Mouse (Mus musculus) CH12.LX (cell line): ENCODE measurements around the gene Cbx1. TPM values are rescaled to one million over a fixed set of nuclear protein-coding genes. Genes with fewer than 3 reads are reported as not detected.
A peak's percentile ranks its signal among the peaks of the same experiment; 100 is the strongest.

Experiments
- DNase-seq: peaks from one replicate; pipeline ENCODE4 v3.0.0-alpha.2; 2013; ENCODE audit errors: extremely low read depth
- H3K27ac ChIP-seq: 2 replicates; pipeline ENCODE4 v1.5.1; 2012; ENCODE audit warnings: low read depth, mild to moderate bottlenecking, control low read depth, moderate library complexity; ENCODE audit not compliant: insufficient read depth
- H3K27me3 ChIP-seq: replicated peaks from 2 replicates; pipeline ENCODE3; 2012; ENCODE audit warnings: inconsistent platforms
- H3K36me3 ChIP-seq, 2 experiments: replicated peaks in 1 of 2; 2 replicates each; pipeline versions ENCODE3 to v1.6.1; 2012; ENCODE audit warnings: inconsistent platforms in 1 of 2, low read length in 1 of 2, mild to moderate bottlenecking in 1 of 2, mixed read lengths in 1 of 2, moderate library complexity in 1 of 2; ENCODE audit not compliant: control insufficient read depth in 1 of 2, insufficient read depth in 1 of 2
- H3K4me1 ChIP-seq, 2 experiments: 2 replicates each; pipeline ENCODE4 v1.6.1; 2012; ENCODE audit warnings: inconsistent platforms in 1 of 2, moderate library complexity in 1 of 2; ENCODE audit not compliant: insufficient read depth in 2 of 2, control insufficient read depth in 1 of 2
- H3K4me2 ChIP-seq: 2 replicates; pipeline ENCODE4 v1.6.1; 2012; ENCODE audit warnings: low read depth, mild to moderate bottlenecking, control low read depth; ENCODE audit not compliant: poor library complexity, insufficient read depth, severe bottlenecking
- H3K4me3 ChIP-seq, 3 experiments: fragments of 150-350 bp in 1 of 3; sonication (generic) in 1 of 3; replicated peaks in 1 of 3; 2 replicates each; pipeline versions ENCODE3 to v1.5.1; 2011 to 2012; ENCODE audit warnings: low read depth in 2 of 3, low read length in 2 of 3, mild to moderate bottlenecking in 2 of 3, moderate library complexity in 2 of 3, control low read depth in 1 of 3, improper control_type of control experiment in 1 of 3, inconsistent platforms in 1 of 3, mixed read lengths in 1 of 3; ENCODE audit not compliant: poor library complexity in 1 of 3
- H3K79me2 ChIP-seq: replicated peaks from 2 replicates; pipeline ENCODE4 v1.6.1; 2012; ENCODE audit warnings: mild to moderate bottlenecking, moderate library complexity; ENCODE audit not compliant: control insufficient read depth, poor library complexity, insufficient read depth, severe bottlenecking; ENCODE audit errors: extremely low read depth
- H3K9ac ChIP-seq: 2 replicates; pipeline ENCODE4 v1.6.1; 2012; ENCODE audit warnings: low read depth, mild to moderate bottlenecking, control low read depth, moderate library complexity; ENCODE audit not compliant: insufficient read depth
- H3K9me3 ChIP-seq: replicated peaks from 2 replicates; pipeline ENCODE3; 2012; ENCODE audit warnings: low read length, inconsistent platforms, mixed read lengths
- CHD1 ChIP-seq: IDR thresholded peaks from 2 replicates; pipeline ENCODE4 v1.6.1; 2012; ENCODE audit warnings: low read depth, low read length, improper control_type of control experiment, inconsistent platforms
- CHD2 ChIP-seq: IDR thresholded peaks from 2 replicates; pipeline ENCODE4 v1.6.1; 2011; ENCODE audit warnings: low read length, improper control_type of control experiment
- ELF1 ChIP-seq: IDR thresholded peaks from 2 replicates; pipeline ENCODE4 v1.6.1; 2014; ENCODE audit warnings: low read depth, mild to moderate bottlenecking, inconsistent platforms, low read length, improper control_type of control experiment
- GABPA ChIP-seq: IDR thresholded peaks from 2 replicates; pipeline ENCODE4 v1.6.1; 2012; ENCODE audit warnings: low read depth, low read length, improper control_type of control experiment, inconsistent platforms; ENCODE audit not compliant: insufficient replicate concordance
- HCFC1 ChIP-seq: IDR thresholded peaks from 2 replicates; pipeline ENCODE4 v1.6.1; 2012; ENCODE audit warnings: low read depth, mild to moderate bottlenecking, inconsistent platforms, low read length, improper control_type of control experiment
- KAT2A ChIP-seq: IDR thresholded peaks from 2 replicates; pipeline ENCODE4 v1.6.1; 2012; ENCODE audit warnings: low read length, improper control_type of control experiment, inconsistent platforms; ENCODE audit not compliant: insufficient replicate concordance
- MAX ChIP-seq: IDR thresholded peaks from 2 replicates; pipeline ENCODE4 v1.6.1; 2011; ENCODE audit warnings: low read length, improper control_type of control experiment
- MXI1 ChIP-seq: IDR thresholded peaks from 2 replicates; pipeline ENCODE4 v1.6.1; 2011; ENCODE audit warnings: mild to moderate bottlenecking, low read depth, low read length, improper control_type of control experiment
- NRF1 ChIP-seq: IDR thresholded peaks from 2 replicates; pipeline ENCODE4 v1.6.1; 2014; ENCODE audit warnings: low read depth, mild to moderate bottlenecking, inconsistent platforms, low read length, improper control_type of control experiment, moderate library complexity
- POLR2AphosphoS2 ChIP-seq: IDR thresholded peaks from 2 replicates; pipeline ENCODE4 v1.6.1; 2011; ENCODE audit warnings: low read depth, low read length, improper control_type of control experiment
- TCF12 ChIP-seq: IDR thresholded peaks from 2 replicates; pipeline ENCODE4 v1.6.1; 2014; ENCODE audit warnings: low read depth, mild to moderate bottlenecking, inconsistent platforms, low read length, improper control_type of control experiment
- ZC3H11A ChIP-seq: IDR thresholded peaks from 2 replicates; pipeline ENCODE4 v1.6.1; 2012; ENCODE audit warnings: low read depth, mild to moderate bottlenecking, inconsistent platforms, low read length, improper control_type of control experiment
- ZKSCAN1 ChIP-seq: IDR thresholded peaks from 2 replicates; pipeline ENCODE4 v1.6.1; 2012; ENCODE audit warnings: low read depth, inconsistent platforms, low read length, improper control_type of control experiment, borderline replicate concordance
- ZNF384 ChIP-seq: IDR thresholded peaks from 2 replicates; pipeline ENCODE4 v1.6.1; 2012; ENCODE audit warnings: low read depth, low read length, improper control_type of control experiment, inconsistent platforms
- dilution Hi-C: fragments of 300-500 bp; cut with MboI; formaldehyde crosslinking; loops from 2 replicates; pipeline ENCODE4 v1.14.3; 2020; ENCODE audit warnings: low sequenced_read_pairs; ENCODE audit not compliant: extremely low pct_unique_long_range_greater_than_20kb, extremely low pct_ligation_motif_present
- in situ Hi-C: fragments of 300-500 bp; cut with MboI; formaldehyde crosslinking; loops from 3 replicates; pipeline ENCODE4 v1.14.3; 2019; ENCODE audit warnings: low sequenced_read_pairs, low pct_ligation_motif_present, low pct_unique_long_range_greater_than_20kb, mixed read lengths
- polyA plus RNA-seq: library from polyadenylated mRNA; unstranded; fragments of >175 nt; gene quantifications from 2 replicates; pipeline ENCODE4 v1.2.1, GENCODE M21; 2012; ENCODE audit warnings: low read depth; ENCODE audit not compliant: insufficient read length
- total RNA-seq, 2 experiments: library from RNA; depleted of rRNA; stranded (reverse); fragments of 300-350 nt in 1 of 2; fragments of >200 nt in 1 of 2; gene quantifications; 2 replicates each; pipeline ENCODE4 v1.2.3; 2012 to 2014

Gene Cbx1
- total and polyA plus RNA-seq, 3 experiments: 115 to 223 (median 144) TPM

GRCm38 (mm10) chr11:96818128-96818710 lies 29.3 kb downstream of the Cbx1 start:
- in situ Hi-C loops (no loop called here), dilution Hi-C loops (no loop called here)
- Histone ChIP-seq H3K27me3 (no peaks in the 10 kb centered on the region), H3K4me1 (peaks cover 38 to 60% of the 10 kb centered on the region in 2 experiments), H3K9ac (no peak overlapping the region; the same call in 1 of the 2 replicates), H3K9me3 (no peaks in the 10 kb centered on the region), H3K4me2 (peak overlapping the region; percentile 80), H3K79me2 (peaks cover 67% of the 10 kb centered on the region), H3K36me3 (peaks cover 77 to 88% of the 10 kb centered on the region in 2 experiments), H3K4me3 (peak overlapping the region in 2 of 3 experiments; percentile 1 to 35), H3K27ac (peak overlapping the region; percentile 26)
- TF ChIP-seq POLR2AphosphoS2 (peak; percentile 73; the same call in 1 of the 2 replicates), TCF12 (no peak)
- DNase-seq: no peak

GRCm38 (mm10) chr11:96821956-96822355 lies 33.0 kb downstream of the Cbx1 start:
- Histone ChIP-seq H3K79me2 (peaks cover 86% of the 10 kb centered on the region), H3K4me3 (peak overlapping the region; percentile 50 to 74 (median 67)), H3K4me1 (peaks cover 40 to 76% of the 10 kb centered on the region in 2 experiments), H3K9ac (peak overlapping the region; percentile 100), H3K27me3 (no peaks in the 10 kb centered on the region), H3K27ac (peak overlapping the region; percentile 94), H3K36me3 (peaks cover 59 to 73% of the 10 kb centered on the region in 2 experiments), H3K9me3 (no peaks in the 10 kb centered on the region), H3K4me2 (peak overlapping the region; percentile 80)
- TF ChIP-seq ELF1 (0 out of 2 replicates have a peak, but pooled peaks have one; percentile 16), GABPA (no peak), POLR2AphosphoS2 (no peak), CHD1 (peak; percentile 93), CHD2 (no peak), HCFC1 (no peak), ZC3H11A (no peak), ZKSCAN1 (no peak), KAT2A (no peak), NRF1 (no peak), MXI1 (peak; percentile 55; the same call in 1 of the 2 replicates), TCF12 (peak; percentile 47; the same call in 1 of the 2 replicates), MAX (no peak), ZNF384 (no peak)
- in situ Hi-C loops: no loop called here
- DNase-seq: peak; percentile 45
- dilution Hi-C loops: no loop called here
